Mouse (Mus musculus): ENCODE data around the gene Med12l. TPM values are rescaled to one million over a fixed set of nuclear protein-coding genes. Genes with fewer than 3 reads are reported as not detected.

Gene Med12l
- polyA plus RNA-seq, 1 experiment from 2014 or later = 1.9 TPM

GRCm38 (mm10) chr3:59234878-59235277 is 229.3 kb downstream of the Med12l start:
- H3K4me3 ChIP-seq = no peak overlapping the region
- no peak overlapping the region for H3K4me2 ChIP-seq
- no peak for ATAC-seq (ENCODE audit: borderline replicate concordance, extremely low read depth, low FRiP score, low TSS enrichment)
- no peaks in the 10 kb centered on the region for H3K4me1 ChIP-seq
- WGBS = 56% methylated on average over 5 of the region's 5 CpGs
- H3K9ac ChIP-seq = no peak overlapping the region
- H3K27ac ChIP-seq = no peak overlapping the region
- H3K9me3 ChIP-seq = no peaks in the 10 kb centered on the region
- H3K36me3 ChIP-seq = no peaks in the 10 kb centered on the region
- no peaks in the 10 kb centered on the region for H3K27me3 ChIP-seq

- Histone ChIP-seq H3K9ac (no peak overlapping the region), H3K36me3 (no peaks in the 10 kb centered on the region), H3K4me3 (no peak overlapping the region), H3K27ac (no peak overlapping the region), H3K9me3 (no peaks in the 10 kb centered on the region), H3K4me2 (no peak overlapping the region), H3K4me1 (no peaks in the 10 kb centered on the region), H3K27me3 (no peaks in the 10 kb centered on the region)
- ATAC-seq (ENCODE audit: borderline replicate concordance, extremely low read depth, low FRiP score, low TSS enrichment) = no peak
- 58% methylated on average over 6 of the region's 6 CpGs for WGBS
These were observed 237.8 kb downstream of the Med12l start for GRCm38 (mm10) chr3:59243384-59243783.

- Histone ChIP-seq H3K27ac (no peak overlapping the region), H3K4me1 (no peaks in the 10 kb centered on the region), H3K9me3 (no peaks in the 10 kb centered on the region), H3K4me2 (no peak overlapping the region), H3K36me3 (no peaks in the 10 kb centered on the region), H3K9ac (no peak overlapping the region), H3K27me3 (no peaks in the 10 kb centered on the region), H3K4me3 (no peak overlapping the region)
- no peak for ATAC-seq (ENCODE audit: borderline replicate concordance, extremely low read depth, low FRiP score, low TSS enrichment)
- WGBS = 63% methylated on average over 6 of the region's 6 CpGs
These were observed 242.4 kb downstream of the Med12l start for GRCm38 (mm10) chr3:59248031-59248430.

GRCm38 (mm10) chr3:59250454-59250853 is 244.8 kb downstream of the Med12l start:
- no peaks in the 10 kb centered on the region for H3K27me3 ChIP-seq
- WGBS = 95% methylated on average over 1 of the region's 1 CpGs
- H3K9ac ChIP-seq = no peak overlapping the region
- no peak overlapping the region for H3K4me2 ChIP-seq
- H3K27ac ChIP-seq = no peak overlapping the region
- no peaks in the 10 kb centered on the region for H3K4me1 ChIP-seq
- ATAC-seq (ENCODE audit: borderline replicate concordance, extremely low read depth, low FRiP score, low TSS enrichment) = no peak
- H3K4me3 ChIP-seq = no peak overlapping the region
- H3K9me3 ChIP-seq = no peaks in the 10 kb centered on the region
- H3K36me3 ChIP-seq = no peaks in the 10 kb centered on the region

- WGBS = 76% methylated on average over 20 of the region's 20 CpGs
- ATAC-seq (ENCODE audit: borderline replicate concordance, extremely low read depth, low FRiP score, low TSS enrichment) = no peak
- H3K27ac ChIP-seq = no peak overlapping the region
- no peaks in the 10 kb centered on the region for H3K36me3 ChIP-seq
- H3K27me3 ChIP-seq = no peaks in the 10 kb centered on the region
- 0 out of 2 replicates have a peak, but pooled peaks cover 3% of the 10 kb centered on the region for H3K4me1 ChIP-seq
- H3K4me2 ChIP-seq = no peak overlapping the region
- no peaks in the 10 kb centered on the region for H3K9me3 ChIP-seq
- no peak overlapping the region for H3K4me3 ChIP-seq
- no peak overlapping the region for H3K9ac ChIP-seq
These were observed 252.4 kb downstream of the Med12l start for GRCm38 (mm10) chr3:59257740-59258664.

GRCm38 (mm10) chr3:59260745-59261144 is 255.1 kb downstream of the Med12l start:
- H3K4me1 ChIP-seq = 0 out of 2 replicates have a peak, but pooled peaks cover 3% of the 10 kb centered on the region
- no peaks in the 10 kb centered on the region for H3K36me3 ChIP-seq
- 47% methylated on average over 5 of the region's 5 CpGs for WGBS
- no peak for ATAC-seq (ENCODE audit: borderline replicate concordance, extremely low read depth, low FRiP score, low TSS enrichment)
- H3K9ac ChIP-seq = no peak overlapping the region
- no peaks in the 10 kb centered on the region for H3K27me3 ChIP-seq
- no peak overlapping the region for H3K4me3 ChIP-seq
- H3K27ac ChIP-seq = no peak overlapping the region
- no peaks in the 10 kb centered on the region for H3K9me3 ChIP-seq
- H3K4me2 ChIP-seq = no peak overlapping the region

GRCm38 (mm10) chr3:59261709-59262472 is 256.3 kb downstream of the Med12l start:
- Histone ChIP-seq H3K27ac (no peak overlapping the region), H3K9me3 (no peaks in the 10 kb centered on the region), H3K9ac (no peak overlapping the region), H3K36me3 (no peaks in the 10 kb centered on the region), H3K27me3 (no peaks in the 10 kb centered on the region), H3K4me3 (no peak overlapping the region), H3K4me1 (0 out of 2 replicates have a peak, but pooled peaks cover 3% of the 10 kb centered on the region), H3K4me2 (no peak overlapping the region)
- 65% methylated on average over 9 of the region's 9 CpGs for WGBS
- no peak for ATAC-seq (ENCODE audit: borderline replicate concordance, extremely low read depth, low FRiP score, low TSS enrichment)

GRCm38 (mm10) chr3:59262704-59263103 is 257.1 kb downstream of the Med12l start, which contains the start of gene P2ry12:
TSS of gene P2ry12 (minus strand) at chr3:59262871.
- 58% methylated on average over 7 of the region's 7 CpGs for WGBS
- Histone ChIP-seq H3K4me2 (no peak within 1 kb of the TSS), H3K9me3 (no peaks in the 10 kb centered on the region), H3K27me3 (no peaks in the 10 kb centered on the region), H3K27ac (no peak within 1 kb of the TSS), H3K4me1 (0 out of 2 replicates have a peak, but pooled peaks cover 3% of the 10 kb centered on the region), H3K36me3 (no peaks in the 10 kb centered on the region), H3K9ac (no peak within 1 kb of the TSS), H3K4me3 (no peak within 1 kb of the TSS)
- no peak for ATAC-seq (ENCODE audit: borderline replicate concordance, extremely low read depth, low FRiP score, low TSS enrichment)

GRCm38 (mm10) chr3:59263417-59263816 is 257.8 kb downstream of the Med12l start:
- no peaks in the 10 kb centered on the region for H3K9me3 ChIP-seq
- H3K36me3 ChIP-seq = no peaks in the 10 kb centered on the region
- H3K27ac ChIP-seq = no peak overlapping the region
- WGBS = 74% methylated on average over 2 of the region's 2 CpGs
- no peaks in the 10 kb centered on the region for H3K27me3 ChIP-seq
- H3K4me1 ChIP-seq = no peaks in the 10 kb centered on the region
- no peak overlapping the region for H3K9ac ChIP-seq
- no peak overlapping the region for H3K4me3 ChIP-seq
- ATAC-seq (ENCODE audit: borderline replicate concordance, extremely low read depth, low FRiP score, low TSS enrichment) = no peak
- H3K4me2 ChIP-seq = no peak overlapping the region

GRCm38 (mm10) chr3:59263988-59264387 is 258.4 kb downstream of the Med12l start:
- no peaks in the 10 kb centered on the region for H3K9me3 ChIP-seq
- ATAC-seq (ENCODE audit: borderline replicate concordance, extremely low read depth, low FRiP score, low TSS enrichment) = no peak
- 79% methylated on average over 3 of the region's 3 CpGs for WGBS
- no peaks in the 10 kb centered on the region for H3K27me3 ChIP-seq
- H3K4me2 ChIP-seq = no peak overlapping the region
- no peaks in the 10 kb centered on the region for H3K4me1 ChIP-seq
- H3K9ac ChIP-seq = no peak overlapping the region
- H3K27ac ChIP-seq = no peak overlapping the region
- no peaks in the 10 kb centered on the region for H3K36me3 ChIP-seq
- H3K4me3 ChIP-seq = no peak overlapping the region

GRCm38 (mm10) chr3:59270811-59271210 is 265.2 kb downstream of the Med12l start:
- Histone ChIP-seq H3K4me3 (no peak overlapping the region), H3K27me3 (no peaks in the 10 kb centered on the region), H3K27ac (no peak overlapping the region), H3K4me2 (no peak overlapping the region), H3K9ac (no peak overlapping the region), H3K9me3 (no peaks in the 10 kb centered on the region), H3K4me1 (no peaks in the 10 kb centered on the region), H3K36me3 (no peaks in the 10 kb centered on the region)
- 91% methylated on average over 6 of the region's 6 CpGs for WGBS
- no peak for ATAC-seq (ENCODE audit: borderline replicate concordance, extremely low read depth, low FRiP score, low TSS enrichment)

All from lung, embryonic 15.5 days (tissue).